12 mouse cellular contexts compared by ENCODE assay signal in genomic region chr12:58425961-58426360, GRCm38 (mm10).
DNase-seq lines count a peak whose midpoint lies in the region; ATAC-seq and TF ChIP-seq lines count a peak whose summit lies in the region.
"Had no signal": no experiment of that assay in that cellular context is flagged by ENCODE, and none has a peak within 500 bp of the region (broad histone marks: within the 10 kb centered on the region; RNA-seq: fewer than 3 reads in every experiment).

No protein-coding gene starts in this region.

- peak overlapping the region; percentile 43 for H3K27ac ChIP-seq in layer of hippocampus, adult 2 months
- peak overlapping the region; percentile 93 for H3K27ac ChIP-seq in embryonic fibroblast, embryonic 13.5 days (ENCODE audit: insufficient read depth, low read length)
- peak overlapping the region; percentile 12; the same call in 1 of the 2 replicates for H3K27ac ChIP-seq in kidney, embryonic 14.5 days (ENCODE audit: low read depth, low read length)
- H3K27ac ChIP-seq in limb, embryonic 13.5 days: peak overlapping the region; percentile 61
- H3K27ac ChIP-seq in hindbrain, postnatal 0 days: no peak overlapping the region
- no peak overlapping the region for H3K27ac ChIP-seq in forebrain, embryonic 11.5 days (ENCODE audit: low read depth, low read length)
- H3K27ac ChIP-seq: neural tube, embryonic 12.5 days had no signal

- 62% methylated on average over 4 of the region's 4 CpGs for WGBS in kidney, embryonic 14.5 days
- 45% methylated on average over 4 of the region's 4 CpGs for WGBS in limb, embryonic 13.5 days
- 79% methylated on average over 4 of the region's 4 CpGs for WGBS in hindbrain, postnatal 0 days
- 79% methylated on average over 4 of the region's 4 CpGs for WGBS in forebrain, embryonic 11.5 days

- peak; percentile 22; the same call in 1 of the 2 replicates for ATAC-seq in kidney, embryonic 14.5 days (ENCODE audit: low FRiP score, low TSS enrichment)
- ATAC-seq in limb, embryonic 13.5 days (ENCODE audit: low FRiP score, low read depth): peak; percentile 54; the same call in 1 of the 2 replicates
- no peak for ATAC-seq in hindbrain, postnatal 0 days
- ATAC-seq in forebrain, embryonic 11.5 days (replicated peaks; ENCODE audit: low FRiP score): no peak
- ATAC-seq: hindbrain, embryonic 16.5 days had no signal

- no peak for TF ChIP-seq CTCF in layer of hippocampus, adult 2 months (conservative IDR thresholded peaks at IDR 0.05)
- no peak for TF ChIP-seq CTCF in embryonic fibroblast, embryonic 13.5 days (IDR thresholded peaks at IDR 0.05; ENCODE audit: borderline replicate concordance, insufficient read depth, low read length)
- no peak for TF ChIP-seq CTCF in hindbrain, postnatal 0 days (IDR thresholded peaks at IDR 0.05; ENCODE audit: low read depth)

- no peaks in the 10 kb centered on the region for H3K36me3 ChIP-seq in kidney, embryonic 14.5 days (ENCODE audit: control insufficient read depth, insufficient read depth, low read length)
- H3K36me3 ChIP-seq in limb, embryonic 13.5 days: no peaks in the 10 kb centered on the region
- no peaks in the 10 kb centered on the region for H3K36me3 ChIP-seq in hindbrain, postnatal 0 days (ENCODE audit: insufficient read depth, low read length)
- H3K36me3 ChIP-seq in forebrain, embryonic 11.5 days (ENCODE audit: control insufficient read depth, insufficient read depth, low read length): no peaks in the 10 kb centered on the region
- H3K36me3 ChIP-seq: neural tube, embryonic 12.5 days had no signal

- H3K9me3 ChIP-seq in kidney, embryonic 14.5 days (ENCODE audit: control insufficient read depth, low read length): no peaks in the 10 kb centered on the region
- H3K9me3 ChIP-seq in limb, embryonic 13.5 days: no peaks in the 10 kb centered on the region
- no peaks in the 10 kb centered on the region for H3K9me3 ChIP-seq in hindbrain, postnatal 0 days (ENCODE audit: low read length)
- no peaks in the 10 kb centered on the region for H3K9me3 ChIP-seq in forebrain, embryonic 11.5 days (ENCODE audit: control insufficient read depth, low read length)
- H3K9me3 ChIP-seq: neural tube, embryonic 12.5 days had no signal

- H3K4me1 ChIP-seq in embryonic fibroblast, embryonic 13.5 days (ENCODE audit: control insufficient read depth, insufficient read depth, low read length): peaks cover 3% of the 10 kb centered on the region
- H3K4me1 ChIP-seq in kidney, embryonic 14.5 days (ENCODE audit: control insufficient read depth, insufficient read depth, low read length): no peaks in the 10 kb centered on the region
- H3K4me1 ChIP-seq in limb, embryonic 13.5 days: peaks cover 28% of the 10 kb centered on the region
- no peaks in the 10 kb centered on the region for H3K4me1 ChIP-seq in hindbrain, postnatal 0 days (ENCODE audit: insufficient read depth, low read length)
- no peaks in the 10 kb centered on the region for H3K4me1 ChIP-seq in forebrain, embryonic 11.5 days (replicated peaks; ENCODE audit: control insufficient read depth, insufficient read depth, low read length)
- H3K4me1 ChIP-seq: neural tube, embryonic 12.5 days had no signal

- H3K27me3 ChIP-seq in kidney, embryonic 14.5 days (ENCODE audit: control insufficient read depth, insufficient read depth, low read length): no peaks in the 10 kb centered on the region
- H3K27me3 ChIP-seq in limb, embryonic 13.5 days: no peaks in the 10 kb centered on the region
- no peaks in the 10 kb centered on the region for H3K27me3 ChIP-seq in hindbrain, postnatal 0 days (ENCODE audit: insufficient read depth, low read length)
- no peaks in the 10 kb centered on the region for H3K27me3 ChIP-seq in forebrain, embryonic 11.5 days (ENCODE audit: control insufficient read depth, insufficient read depth, low read length)
- H3K27me3 ChIP-seq: neural tube, embryonic 12.5 days had no signal

- H3K9ac ChIP-seq in kidney, embryonic 14.5 days (ENCODE audit: low read depth, low read length): no peak overlapping the region
- no peak overlapping the region for H3K9ac ChIP-seq in limb, embryonic 13.5 days
- H3K9ac ChIP-seq in hindbrain, postnatal 0 days (replicated peaks; ENCODE audit: low read length): no peak overlapping the region
- no peak overlapping the region for H3K9ac ChIP-seq in forebrain, embryonic 11.5 days (ENCODE audit: low read length)
- H3K9ac ChIP-seq: neural tube, embryonic 12.5 days had no signal

- TF ChIP-seq POLR2A in embryonic fibroblast, embryonic 13.5 days (IDR thresholded peaks at IDR 0.05; ENCODE audit: low read depth, low read length): peak; percentile 15; the same call in 1 of the 2 replicates

- no peak overlapping the region for H3K4me2 ChIP-seq in kidney, embryonic 14.5 days (replicated peaks; ENCODE audit: low read depth, low read length)
- no peak overlapping the region for H3K4me2 ChIP-seq in limb, embryonic 13.5 days (replicated peaks)
- no peak overlapping the region for H3K4me2 ChIP-seq in hindbrain, postnatal 0 days (ENCODE audit: low read depth, low read length)
- no peak overlapping the region for H3K4me2 ChIP-seq in forebrain, embryonic 11.5 days (ENCODE audit: low read depth, low read length, severe bottlenecking)
- H3K4me2 ChIP-seq: neural tube, embryonic 12.5 days had no signal

- no peak for DNase-seq in layer of hippocampus, adult 2 months (ENCODE audit: low spot score in 2 of 2)
- no peak for DNase-seq in layer of hippocampus, adult 11-12 months (ENCODE audit: low spot score)
- DNase-seq in hindbrain, postnatal 0 days (ENCODE audit: low spot score): no peak
- DNase-seq in forebrain, embryonic 11.5 days (ENCODE audit: low spot score): no peak
- DNase-seq: cerebellum, adult 11-12 months; retina, postnatal 1 day had no signal

- no peak overlapping the region for H3K4me3 ChIP-seq in layer of hippocampus, adult 2 months
- H3K4me3 ChIP-seq in embryonic fibroblast, embryonic 13.5 days (ENCODE audit: insufficient read depth, low read length): no peak overlapping the region
- H3K4me3 ChIP-seq in kidney, embryonic 14.5 days (ENCODE audit: low read length): no peak overlapping the region
- no peak overlapping the region for H3K4me3 ChIP-seq in limb, embryonic 13.5 days
- no peak overlapping the region for H3K4me3 ChIP-seq in hindbrain, postnatal 0 days (ENCODE audit: low read length)
- no peak overlapping the region for H3K4me3 ChIP-seq in forebrain, embryonic 11.5 days (ENCODE audit: low read depth, low read length)
- H3K4me3 ChIP-seq: erythroblast, embryonic 14.5 days; neural tube, embryonic 12.5 days had no signal

Comparison
In these comparisons a context has a peak if more than half of its experiments do, and no peak if none do; other contexts are left out.
1. H3K27ac ChIP-seq: peak in layer of hippocampus, adult 2 months (single experiment), embryonic fibroblast, embryonic 13.5 days (single experiment), kidney, embryonic 14.5 days (single experiment) and limb, embryonic 13.5 days (single experiment); none in hindbrain, postnatal 0 days (single experiment) and forebrain, embryonic 11.5 days (single experiment).
2. ATAC-seq: peak in kidney, embryonic 14.5 days (single experiment) and limb, embryonic 13.5 days (single experiment); none in hindbrain, postnatal 0 days (single experiment) and forebrain, embryonic 11.5 days (single experiment).